Mouse (Mus musculus) liver, embryonic 14.5 days (tissue): Measurements from ENCODE around the gene Cldnd1.

ENCODE experiments used
- CTCF ChIP-seq: IDR thresholded peaks from 2 replicates; pipeline ENCODE4 v1.5.1; 2016; ENCODE audit warnings: antibody characterized with exemption, low read depth, control low read depth
- EP300 ChIP-seq: IDR thresholded peaks from 2 replicates; pipeline ENCODE4 v1.6.1; 2016; ENCODE audit warnings: antibody characterized with exemption, low read depth

- TF ChIP-seq CTCF (no peak), EP300 (no peak)
These were observed 13.0 kb downstream of the Cldnd1 start for GRCm38 (mm10) chr16:58740751-58741150.
